Mouse (Mus musculus) hindbrain, embryonic 15.5 days (tissue): Measurements from ENCODE around the gene Gm49322. TPM values are rescaled to one million over a fixed set of nuclear protein-coding genes. Genes with fewer than 3 reads are reported as not detected.

ENCODE experiments used
- ATAC-seq: fragments of 200-750 bp; cut with Nextera tagmentation; 2 replicates; pipeline ENCODE4 v1.8.0; 2017; ENCODE audit warnings: low read depth, moderate number of reproducible peaks, moderate TSS enrichment; ENCODE audit not compliant: low FRiP score
- H3K27ac ChIP-seq: fragments of 300-500 bp; sonication (generic); replicated peaks from 2 replicates; pipeline ENCODE4 v1.5.1; 2015; ENCODE audit warnings: mild to moderate bottlenecking, inconsistent platforms
- H3K27me3 ChIP-seq: fragments of 300-500 bp; sonication (generic); 2 replicates; pipeline ENCODE4 v1.6.1; 2015; ENCODE audit warnings: control low read depth, inconsistent platforms
- H3K36me3 ChIP-seq: fragments of 300-500 bp; sonication (generic); 2 replicates; pipeline ENCODE4 v1.6.1; 2015; ENCODE audit warnings: control low read depth, inconsistent platforms
- H3K4me1 ChIP-seq: fragments of 300-500 bp; sonication (generic); replicated peaks from 2 replicates; pipeline ENCODE4 v1.6.1; 2015; ENCODE audit warnings: control low read depth, inconsistent platforms
- H3K4me2 ChIP-seq: fragments of 300-500 bp; sonication (generic); 2 replicates; pipeline ENCODE4 v1.6.1; 2015; ENCODE audit warnings: moderate library complexity, mild to moderate bottlenecking, inconsistent platforms
- H3K4me3 ChIP-seq: fragments of 300-500 bp; sonication (generic); 2 replicates; pipeline ENCODE4 v1.5.1; 2015; ENCODE audit warnings: mild to moderate bottlenecking, inconsistent platforms
- H3K9ac ChIP-seq: fragments of 300-500 bp; sonication (generic); 2 replicates; pipeline ENCODE4 v1.6.1; 2015; ENCODE audit warnings: inconsistent platforms
- H3K9me3 ChIP-seq: fragments of 300-500 bp; sonication (generic); 2 replicates; pipeline ENCODE4 v1.6.1; 2016; ENCODE audit warnings: control low read depth, inconsistent platforms
- WGBS: fragments of 180-500 bp; shearing (Covaris S2); methylation state at CpG from one replicate; pipeline ENCODE4 v1.1.7; 2015; 5-methylcytosine and 5-hydroxymethylcytosine counted together
- polyA plus RNA-seq: library from polyadenylated mRNA; unstranded; fragments of >200 nt; fragmentation: Nextera tagmentation; extraction: Ambion mirVana; gene quantifications from 2 replicates; pipeline ENCODE4 v1.2.1, GENCODE M21; 2015

Gene Gm49322
- polyA plus RNA-seq, 1 experiment from 2014 or later: 3.4 TPM

- Histone ChIP-seq H3K27me3 (no peaks in the 10 kb centered on the region), H3K9me3 (no peaks in the 10 kb centered on the region), H3K4me1 (peaks cover 41% of the 10 kb centered on the region), H3K27ac (no peak overlapping the region), H3K4me2 (0 out of 2 replicates have a peak overlapping the region, but pooled peaks have one; percentile 4), H3K36me3 (peaks cover 8% of the 10 kb centered on the region), H3K4me3 (no peak overlapping the region), H3K9ac (no peak overlapping the region)
- whole genome bisulfite sequencing: 77% methylated on average over 12 of the region's 12 CpGs
- ATAC-seq: no peak
Measured at GRCm38 (mm10) chr10:80584642-80585552, 20.9 kb upstream of the Gm49322 start.

DNA sequence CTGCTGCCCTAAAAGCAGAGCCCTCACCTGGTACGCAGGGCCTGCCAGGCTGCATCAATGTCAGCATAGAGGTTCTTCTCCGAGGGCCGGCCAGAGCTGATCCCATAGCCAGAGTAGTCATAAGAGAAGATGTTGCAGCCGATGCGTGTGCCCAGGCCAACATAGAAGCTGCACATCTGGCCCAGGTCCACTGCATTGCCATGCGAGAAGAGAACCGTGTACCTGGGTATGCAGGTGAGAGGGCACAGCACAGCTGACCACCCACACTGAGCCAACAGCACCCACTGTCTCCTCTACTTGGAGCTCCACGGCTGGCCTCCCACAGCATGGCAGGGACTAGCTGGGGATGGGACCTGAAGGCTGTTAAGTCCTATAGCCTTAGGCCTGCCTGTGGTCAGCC lies 20.2 kb upstream of the Gm49322 start:
- no peak for ATAC-seq
- Histone ChIP-seq H3K36me3 (peaks cover 8% of the 10 kb centered on the region), H3K4me1 (peaks cover 43% of the 10 kb centered on the region), H3K9ac (no peak overlapping the region), H3K27me3 (no peaks in the 10 kb centered on the region), H3K27ac (no peak overlapping the region), H3K4me2 (peak overlapping the region; percentile 4; the same call in 1 of the 2 replicates), H3K9me3 (no peaks in the 10 kb centered on the region), H3K4me3 (no peak overlapping the region)
- WGBS: 96% methylated on average over 8 of the region's 8 CpGs

GRCm38 (mm10) chr10:80586407-80587304 lies 19.2 kb upstream of the Gm49322 start:
- H3K4me3 ChIP-seq: no peak overlapping the region
- no peak for ATAC-seq
- H3K36me3 ChIP-seq: peaks cover 4% of the 10 kb centered on the region
- 0 out of 2 replicates have a peak overlapping the region, but pooled peaks have one; percentile 4 for H3K4me2 ChIP-seq
- H3K9me3 ChIP-seq: no peaks in the 10 kb centered on the region
- H3K27ac ChIP-seq: peak overlapping the region; percentile 51; the same call in 1 of the 2 replicates
- H3K4me1 ChIP-seq: peaks cover 46% of the 10 kb centered on the region
- H3K9ac ChIP-seq: no peak overlapping the region
- WGBS: 94% methylated on average over 41 of the region's 51 CpGs
- no peaks in the 10 kb centered on the region for H3K27me3 ChIP-seq

GRCm38 (mm10) chr10:80587305-80587657 lies 18.5 kb upstream of the Gm49322 start:
- Histone ChIP-seq H3K9ac (no peak overlapping the region), H3K9me3 (no peaks in the 10 kb centered on the region)

GRCm38 (mm10) chr10:80589127-80589878 lies 16.5 kb upstream of the Gm49322 start:
- Histone ChIP-seq H3K9ac (peak overlapping the region; percentile 87), H3K4me3 (peak overlapping the region; percentile 80), H3K36me3 (peaks cover 4% of the 10 kb centered on the region), H3K4me1 (peaks cover 46% of the 10 kb centered on the region), H3K9me3 (no peaks in the 10 kb centered on the region), H3K4me2 (peak overlapping the region; percentile 72), H3K27ac (no peak overlapping the region), H3K27me3 (no peaks in the 10 kb centered on the region)
- WGBS: 18% methylated on average over 12 of the region's 12 CpGs
- no peak for ATAC-seq

More at GRCm38 (mm10) chr10:80587305-80587657, 18.5 kb upstream of the Gm49322 start:
- Histone ChIP-seq H3K4me2 (no peak overlapping the region), H3K27ac (peak overlapping the region; percentile 51; the same call in 1 of the 2 replicates), H3K4me3 (no peak overlapping the region), H3K27me3 (no peaks in the 10 kb centered on the region), H3K36me3 (peaks cover 4% of the 10 kb centered on the region), H3K4me1 (peaks cover 46% of the 10 kb centered on the region)
- 17% methylated on average over 4 of the region's 4 CpGs for WGBS
- ATAC-seq: no peak

- Histone ChIP-seq H3K9ac (peak within 1 kb of the TSS; percentile 87), H3K4me2 (peak within 1 kb of the TSS; percentile 72), H3K36me3 (peaks cover 4% of the 10 kb centered on the region), H3K4me1 (peaks cover 41% of the 10 kb centered on the region), H3K27ac (peak within 1 kb of the TSS; percentile 70), H3K27me3 (no peaks in the 10 kb centered on the region), H3K9me3 (no peaks in the 10 kb centered on the region), H3K4me3 (peak within 1 kb of the TSS; percentile 80)
- under 1% methylated on average over 70 of the region's 73 CpGs for WGBS
- peak; percentile 96 for ATAC-seq
Measured at GRCm38 (mm10) chr10:80589879-80590854, 15.7 kb upstream of the Gm49322 start, which contains the start of gene Abhd17a. TSS of gene Abhd17a (minus strand) at chr10:80590341.

DNA sequence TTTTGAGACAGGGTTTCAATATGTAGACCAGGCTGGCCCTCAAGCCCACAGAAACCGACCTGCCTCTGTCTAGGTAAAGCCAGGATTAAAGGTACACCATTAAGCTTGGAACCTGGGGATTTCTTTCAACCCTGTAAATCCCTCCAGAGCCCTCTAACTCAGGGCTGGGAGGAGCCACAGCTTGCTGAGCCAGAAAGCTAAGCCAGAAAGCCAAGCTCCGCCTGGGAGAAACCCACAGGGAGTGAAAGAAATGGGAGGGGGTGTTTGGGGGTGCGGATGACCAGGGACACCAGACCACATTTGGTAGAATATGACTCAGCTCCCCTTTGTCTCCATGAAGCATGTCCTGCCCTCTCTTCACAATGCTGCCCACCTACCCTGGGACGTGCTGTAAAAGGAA lies 9.5 kb upstream of the Gm49322 start:
- 41% methylated on average over 4 of the region's 4 CpGs for WGBS
- Histone ChIP-seq H3K4me1 (no peaks in the 10 kb centered on the region), H3K9ac (no peak overlapping the region), H3K27me3 (peaks cover 3% of the 10 kb centered on the region; the same call in 1 of the 2 replicates), H3K27ac (no peak overlapping the region), H3K9me3 (no peaks in the 10 kb centered on the region), H3K36me3 (no peaks in the 10 kb centered on the region), H3K4me3 (no peak overlapping the region), H3K4me2 (no peak overlapping the region)
- ATAC-seq: no peak

- Histone ChIP-seq H3K36me3 (peaks cover 16% of the 10 kb centered on the region), H3K27ac (peak within 1 kb of the TSS; percentile 96), H3K4me1 (peaks cover 21% of the 10 kb centered on the region), H3K4me3 (peak within 1 kb of the TSS; percentile 77), H3K9me3 (no peaks in the 10 kb centered on the region), H3K4me2 (peak within 1 kb of the TSS; percentile 94), H3K9ac (peak within 1 kb of the TSS; percentile 72), H3K27me3 (peaks cover 3% of the 10 kb centered on the region; the same call in 1 of the 2 replicates)
- under 1% methylated on average over 54 of the region's 54 CpGs for WGBS
- peak; percentile 98 for ATAC-seq
Measured at GRCm38 (mm10) chr10:80602698-80603325, 3.0 kb upstream of the Gm49322 start, which contains the start of the genes Scamp4 and Adat3. TSS of gene Scamp4 (plus strand) at chr10:80602872. TSS of gene Adat3 (plus strand) at chr10:80602880.

GRCm38 (mm10) chr10:80603364-80603763 lies 2.5 kb upstream of the Gm49322 start:
- ATAC-seq: no peak
- peaks cover 21% of the 10 kb centered on the region for H3K36me3 ChIP-seq
- WGBS: 36% methylated on average over 7 of the region's 7 CpGs
- peak overlapping the region; percentile 96 for H3K27ac ChIP-seq
- no peaks in the 10 kb centered on the region for H3K9me3 ChIP-seq
- H3K9ac ChIP-seq: peak overlapping the region; percentile 72
- peak overlapping the region; percentile 77 for H3K4me3 ChIP-seq
- H3K27me3 ChIP-seq: peaks cover 3% of the 10 kb centered on the region; the same call in 1 of the 2 replicates
- peaks cover 21% of the 10 kb centered on the region for H3K4me1 ChIP-seq
- H3K4me2 ChIP-seq: peak overlapping the region; percentile 94

GRCm38 (mm10) chr10:80604001-80604509 lies 1.8 kb upstream of the Gm49322 start:
- peak overlapping the region; percentile 72 for H3K9ac ChIP-seq
- WGBS: 82% methylated on average over 7 of the region's 7 CpGs
- H3K36me3 ChIP-seq: peaks cover 28% of the 10 kb centered on the region
- H3K27ac ChIP-seq: no peak overlapping the region; the same call in 1 of the 2 replicates
- no peak for ATAC-seq
- H3K4me3 ChIP-seq: peak overlapping the region; percentile 77
- H3K9me3 ChIP-seq: no peaks in the 10 kb centered on the region
- peak overlapping the region; percentile 94 for H3K4me2 ChIP-seq
- H3K27me3 ChIP-seq: no peaks in the 10 kb centered on the region; the same call in 1 of the 2 replicates
- H3K4me1 ChIP-seq: peaks cover 21% of the 10 kb centered on the region
